Mouse (Mus musculus): ENCODE measurements around the gene Atp13a2. TPM values are rescaled to one million over a fixed set of nuclear protein-coding genes. Genes with fewer than 3 reads are reported as not detected.

Gene Atp13a2
- polyA plus RNA-seq, 1 experiment from 2014 or later: 15.8 TPM

DNA sequence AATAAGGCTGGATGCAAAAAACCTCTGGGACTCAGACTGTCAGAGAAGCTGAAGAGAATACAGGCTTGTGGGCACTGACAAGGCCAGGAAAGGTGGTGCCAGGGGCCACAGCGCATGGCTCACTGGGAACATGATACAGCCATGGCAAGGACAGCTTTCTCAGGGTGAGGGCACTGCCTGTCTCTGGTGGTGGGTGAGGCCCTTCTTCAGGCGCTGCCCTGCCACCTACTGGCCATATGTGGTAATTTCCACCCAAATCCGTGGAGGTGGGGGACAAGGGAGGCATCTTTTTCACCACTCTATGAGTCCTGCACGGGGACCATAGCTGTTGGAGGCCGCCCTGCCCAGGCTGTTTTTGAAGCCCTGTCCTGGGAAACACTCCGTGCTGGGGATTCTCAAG, 45.1 kb downstream of the Atp13a2 start:
- WGBS (ENCODE audit: insufficient replicate concordance): 12% methylated on average over 6 of the region's 6 CpGs
- TF ChIP-seq CTCF (IDR thresholded peaks at IDR 0.05; ENCODE audit: low read depth): peak; percentile 97
- TF ChIP-seq EP300 (IDR thresholded peaks at IDR 0.05; ENCODE audit: low read depth): no peak
- Histone ChIP-seq H3K9me3 (ENCODE audit: low read length) (no peaks in the 10 kb centered on the region), H3K36me3 (replicated peaks; ENCODE audit: insufficient read depth, low read length) (no peaks in the 10 kb centered on the region), H3K4me1 (ENCODE audit: insufficient read depth) (no peaks in the 10 kb centered on the region), H3K4me2 (ENCODE audit: low read depth, low read length) (no peak overlapping the region), H3K27ac (ENCODE audit: low read depth) (no peak overlapping the region), H3K9ac (replicated peaks) (no peak overlapping the region), H3K27me3 (ENCODE audit: insufficient read depth, low read length) (no peaks in the 10 kb centered on the region), H3K4me3 (ENCODE audit: low read depth, low read length) (no peak overlapping the region)
- DNase-seq: peak; percentile 83
- ATAC-seq: peak; percentile 44

DNA sequence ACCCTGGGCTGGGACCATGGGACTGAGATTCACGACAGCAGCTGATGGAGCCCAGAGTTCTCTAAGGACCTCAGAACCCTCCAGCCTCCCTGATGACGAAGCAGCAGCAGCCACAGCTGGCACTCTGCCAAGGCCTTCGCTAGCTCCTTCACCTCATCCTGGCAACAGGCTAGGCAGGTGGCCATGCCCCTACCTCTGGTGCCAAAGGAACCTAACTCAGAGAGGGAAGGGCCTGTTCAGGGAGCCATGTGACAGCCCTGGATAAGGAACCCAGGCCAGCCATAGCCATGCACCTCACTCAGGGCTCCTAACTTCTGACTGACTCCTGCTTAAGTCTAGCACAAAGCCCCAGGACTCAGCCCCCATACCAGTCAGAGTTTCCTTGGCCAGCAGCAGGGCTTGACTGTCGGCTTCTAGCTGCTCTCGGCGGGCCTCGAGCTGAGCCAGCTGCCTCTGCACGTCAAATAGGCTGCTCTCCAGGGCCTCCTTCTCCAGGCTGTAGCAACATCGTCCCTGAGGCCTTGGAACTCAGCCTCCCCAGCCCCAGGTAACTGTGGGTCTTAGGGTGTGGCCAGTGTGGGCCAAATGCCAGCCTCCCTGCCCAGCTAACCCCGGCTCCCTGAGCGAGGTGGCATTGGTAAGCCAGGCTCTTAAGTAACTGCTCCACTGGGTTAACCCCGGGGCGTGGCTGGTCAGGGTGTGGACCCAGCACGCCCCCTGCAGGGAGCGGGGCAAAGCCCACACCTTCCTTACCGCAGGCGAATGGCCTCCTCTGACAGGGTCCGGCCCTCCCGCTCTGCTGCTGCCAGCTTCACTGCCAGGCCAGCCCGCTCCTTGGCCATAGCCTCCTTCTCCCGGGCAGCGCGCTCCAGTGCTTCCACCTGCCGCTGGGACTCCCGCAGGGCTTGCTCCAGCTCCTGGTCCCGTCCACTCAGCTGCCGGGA, 47.2 kb downstream of the Atp13a2 start:
- Histone ChIP-seq H3K4me2 (ENCODE audit: low read depth, low read length) (no peak overlapping the region), H3K9me3 (ENCODE audit: low read length) (no peaks in the 10 kb centered on the region), H3K9ac (replicated peaks) (no peak overlapping the region), H3K27ac (ENCODE audit: low read depth) (no peak overlapping the region), H3K27me3 (ENCODE audit: insufficient read depth, low read length) (no peaks in the 10 kb centered on the region), H3K4me3 (ENCODE audit: low read depth, low read length) (no peak overlapping the region), H3K36me3 (replicated peaks; ENCODE audit: insufficient read depth, low read length) (no peaks in the 10 kb centered on the region), H3K4me1 (ENCODE audit: insufficient read depth) (no peaks in the 10 kb centered on the region)
- TF ChIP-seq CTCF (IDR thresholded peaks at IDR 0.05; ENCODE audit: low read depth) (no peak), EP300 (IDR thresholded peaks at IDR 0.05; ENCODE audit: low read depth) (no peak)
- ATAC-seq (no peak), DNase-seq (peak; percentile 34)
- WGBS (ENCODE audit: insufficient replicate concordance): 81% methylated on average over 27 of the region's 27 CpGs

DNA sequence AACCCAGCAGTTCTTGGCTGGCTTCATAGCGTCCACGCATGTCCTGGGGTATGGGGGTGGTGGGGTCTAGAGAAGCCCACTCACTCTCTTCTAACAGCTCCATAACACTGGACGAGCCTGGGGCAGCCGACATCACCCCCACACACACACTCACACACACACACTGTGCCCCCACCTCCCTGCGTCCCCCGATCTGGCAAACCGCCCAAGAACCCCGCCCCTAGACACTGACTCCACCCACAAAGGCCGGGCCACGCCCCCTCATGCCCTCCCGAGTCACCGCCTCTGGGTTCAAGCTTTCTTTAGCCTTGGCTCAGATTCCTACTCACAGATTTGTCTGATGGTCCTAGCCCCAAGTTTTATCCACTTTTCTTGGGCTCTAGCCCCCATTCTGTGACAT, 54.4 kb downstream of the Atp13a2 start:
- H3K9me3 ChIP-seq (ENCODE audit: low read length): no peaks in the 10 kb centered on the region
- TF ChIP-seq EP300 (IDR thresholded peaks at IDR 0.05; ENCODE audit: low read depth) (no peak), CTCF (IDR thresholded peaks at IDR 0.05; ENCODE audit: low read depth) (no peak)
- WGBS (ENCODE audit: insufficient replicate concordance): 64% methylated on average over 12 of the region's 12 CpGs
- H3K4me2 ChIP-seq (ENCODE audit: low read depth, low read length): no peak overlapping the region
- H3K27ac ChIP-seq (ENCODE audit: low read depth): no peak overlapping the region
- H3K36me3 ChIP-seq (replicated peaks; ENCODE audit: insufficient read depth, low read length): no peaks in the 10 kb centered on the region
- DNase-seq (peak; percentile 43), ATAC-seq (no peak)
- no peaks in the 10 kb centered on the region for H3K4me1 ChIP-seq (ENCODE audit: insufficient read depth)
- no peaks in the 10 kb centered on the region for H3K27me3 ChIP-seq (ENCODE audit: insufficient read depth, low read length)
- no peak overlapping the region for H3K4me3 ChIP-seq (ENCODE audit: low read depth, low read length)
- H3K9ac ChIP-seq (replicated peaks): no peak overlapping the region

DNA sequence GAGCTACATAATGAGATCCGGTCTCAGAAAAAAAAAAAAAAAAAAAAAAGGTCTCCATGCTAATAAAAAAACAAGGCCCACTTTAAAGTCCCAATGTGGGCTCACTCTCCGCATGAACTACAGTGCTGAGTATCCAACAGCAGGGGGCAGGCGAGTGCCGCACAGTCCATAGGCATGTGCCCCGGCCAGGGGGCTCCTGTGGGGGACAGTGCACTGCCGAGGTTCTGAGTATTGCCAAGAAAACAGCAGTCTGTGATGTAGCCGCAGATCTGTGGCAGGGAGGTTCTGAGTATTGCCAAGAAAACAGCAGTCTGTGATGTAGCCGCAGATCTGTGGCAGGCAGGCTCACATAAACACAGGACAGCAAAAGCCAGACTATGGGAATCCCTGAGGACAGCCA, 58.1 kb downstream of the Atp13a2 start:
- no peak overlapping the region for H3K4me2 ChIP-seq (ENCODE audit: low read depth, low read length)
- H3K27ac ChIP-seq (ENCODE audit: low read depth): no peak overlapping the region
- H3K9me3 ChIP-seq (ENCODE audit: low read length): no peaks in the 10 kb centered on the region
- 24% methylated on average over 8 of the region's 8 CpGs for WGBS (ENCODE audit: insufficient replicate concordance)
- no peaks in the 10 kb centered on the region for H3K4me1 ChIP-seq (ENCODE audit: insufficient read depth)
- no peak overlapping the region for H3K4me3 ChIP-seq (ENCODE audit: low read depth, low read length)
- H3K36me3 ChIP-seq (replicated peaks; ENCODE audit: insufficient read depth, low read length): no peaks in the 10 kb centered on the region
- no peaks in the 10 kb centered on the region for H3K27me3 ChIP-seq (ENCODE audit: insufficient read depth, low read length)
- ATAC-seq: peak; percentile 48; the same call in 1 of the 2 replicates
- peak; percentile 72 for DNase-seq
- TF ChIP-seq CTCF (IDR thresholded peaks at IDR 0.05; ENCODE audit: low read depth) (peak; percentile 86), EP300 (IDR thresholded peaks at IDR 0.05; ENCODE audit: low read depth) (no peak)
- H3K9ac ChIP-seq (replicated peaks): no peak overlapping the region

DNA sequence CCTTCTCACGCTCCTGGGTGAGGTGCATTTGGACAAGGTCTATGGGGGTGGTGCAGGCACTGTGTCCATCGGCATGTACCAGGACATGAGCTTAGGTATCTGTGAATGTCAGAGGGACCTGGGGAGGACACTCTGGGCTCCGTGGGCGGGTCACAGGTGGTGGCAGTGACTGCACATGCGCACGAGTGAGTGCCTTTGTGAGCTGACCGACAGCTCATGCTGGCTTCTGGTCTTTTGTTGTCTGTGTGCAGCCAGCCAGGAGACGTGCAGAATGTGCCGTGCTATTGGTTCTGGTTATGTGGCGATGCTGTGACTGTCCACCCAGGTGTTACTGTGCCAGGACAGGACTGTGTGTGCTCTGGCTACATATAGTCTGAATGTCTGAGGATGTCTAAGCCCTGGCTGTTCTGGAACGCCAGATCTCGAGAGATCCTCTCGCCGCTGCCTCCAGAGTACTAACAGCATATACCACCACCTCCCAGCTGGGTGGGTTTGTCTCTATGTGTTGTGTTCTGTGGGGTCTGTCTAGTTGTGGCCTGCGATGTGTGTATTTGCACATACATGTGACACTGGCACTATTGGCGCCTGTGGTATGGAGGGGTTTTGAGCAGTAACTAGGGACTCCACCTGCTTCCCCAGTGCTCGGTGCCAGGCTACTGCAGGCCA, 62.3 kb downstream of the Atp13a2 start:
- Histone ChIP-seq H3K9ac (replicated peaks) (no peak overlapping the region), H3K36me3 (replicated peaks; ENCODE audit: insufficient read depth, low read length) (no peaks in the 10 kb centered on the region), H3K27ac (ENCODE audit: low read depth) (no peak overlapping the region), H3K4me2 (ENCODE audit: low read depth, low read length) (no peak overlapping the region), H3K27me3 (ENCODE audit: insufficient read depth, low read length) (no peaks in the 10 kb centered on the region), H3K4me1 (ENCODE audit: insufficient read depth) (no peaks in the 10 kb centered on the region), H3K4me3 (ENCODE audit: low read depth, low read length) (no peak overlapping the region), H3K9me3 (ENCODE audit: low read length) (no peaks in the 10 kb centered on the region)
- ATAC-seq (no peak), DNase-seq (no peak)
- 79% methylated on average over 17 of the region's 17 CpGs for WGBS (ENCODE audit: insufficient replicate concordance)
- no peak for TF ChIP-seq EP300 (IDR thresholded peaks at IDR 0.05; ENCODE audit: low read depth)
- TF ChIP-seq CTCF (IDR thresholded peaks at IDR 0.05; ENCODE audit: low read depth): no peak

DNA sequence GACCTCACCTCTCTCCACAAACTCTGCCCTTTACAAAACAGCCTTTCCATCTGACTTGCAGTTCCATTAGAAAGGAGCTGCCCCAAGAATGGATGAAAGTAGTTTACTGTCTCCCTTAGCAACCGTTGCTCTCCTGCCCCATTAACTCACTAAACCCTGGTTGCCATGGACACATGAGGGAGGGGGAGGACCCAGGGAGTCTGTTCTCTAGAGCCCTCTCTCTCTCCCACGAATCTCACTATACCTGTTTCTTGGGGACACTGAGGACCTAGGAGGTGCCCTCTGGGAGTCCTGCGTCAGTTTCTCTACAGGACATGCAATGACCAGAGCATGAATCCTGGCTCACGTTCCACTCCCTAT, 62.8 kb downstream of the Atp13a2 start:
- TF ChIP-seq EP300 (IDR thresholded peaks at IDR 0.05; ENCODE audit: low read depth) (no peak), CTCF (IDR thresholded peaks at IDR 0.05; ENCODE audit: low read depth) (no peak)
- 65% methylated on average over 4 of the region's 4 CpGs for WGBS (ENCODE audit: insufficient replicate concordance)
- no peak overlapping the region for H3K4me3 ChIP-seq (ENCODE audit: low read depth, low read length)
- ATAC-seq: no peak
- H3K4me2 ChIP-seq (ENCODE audit: low read depth, low read length): no peak overlapping the region
- no peaks in the 10 kb centered on the region for H3K36me3 ChIP-seq (replicated peaks; ENCODE audit: insufficient read depth, low read length)
- H3K4me1 ChIP-seq (ENCODE audit: insufficient read depth): no peaks in the 10 kb centered on the region
- H3K27ac ChIP-seq (ENCODE audit: low read depth): no peak overlapping the region
- no peaks in the 10 kb centered on the region for H3K9me3 ChIP-seq (ENCODE audit: low read length)
- no peak overlapping the region for H3K9ac ChIP-seq (replicated peaks)
- no peaks in the 10 kb centered on the region for H3K27me3 ChIP-seq (ENCODE audit: insufficient read depth, low read length)
- no peak for DNase-seq

Measured in liver, postnatal 0 days (tissue).